Mouse (Mus musculus): ENCODE results near the gene Smndc1. TPM values are rescaled to one million over a fixed set of nuclear protein-coding genes. Genes with fewer than 3 reads are reported as not detected.

Gene Smndc1
- polyA plus RNA-seq, 1 experiment from 2014 or later, result 37.5 TPM

GRCm38 (mm10) chr19:53393646-53394045 is 3.3 kb upstream of the Smndc1 start:
- no peak overlapping the region for H3K9ac ChIP-seq
- H3K4me1 ChIP-seq, result peaks cover 12% of the 10 kb centered on the region
- H3K4me2 ChIP-seq, result no peak overlapping the region
- H3K27me3 ChIP-seq, result no peaks in the 10 kb centered on the region
- no peak overlapping the region for H3K27ac ChIP-seq
- ATAC-seq (ENCODE audit: insufficient number of reproducible peaks, low FRiP score, low TSS enrichment, low read depth), result no peak
- H3K36me3 ChIP-seq, result 0 out of 2 replicates have a peak, but pooled peaks cover 4% of the 10 kb centered on the region
- no peak overlapping the region for H3K4me3 ChIP-seq
- no peaks in the 10 kb centered on the region for H3K9me3 ChIP-seq

DNA sequence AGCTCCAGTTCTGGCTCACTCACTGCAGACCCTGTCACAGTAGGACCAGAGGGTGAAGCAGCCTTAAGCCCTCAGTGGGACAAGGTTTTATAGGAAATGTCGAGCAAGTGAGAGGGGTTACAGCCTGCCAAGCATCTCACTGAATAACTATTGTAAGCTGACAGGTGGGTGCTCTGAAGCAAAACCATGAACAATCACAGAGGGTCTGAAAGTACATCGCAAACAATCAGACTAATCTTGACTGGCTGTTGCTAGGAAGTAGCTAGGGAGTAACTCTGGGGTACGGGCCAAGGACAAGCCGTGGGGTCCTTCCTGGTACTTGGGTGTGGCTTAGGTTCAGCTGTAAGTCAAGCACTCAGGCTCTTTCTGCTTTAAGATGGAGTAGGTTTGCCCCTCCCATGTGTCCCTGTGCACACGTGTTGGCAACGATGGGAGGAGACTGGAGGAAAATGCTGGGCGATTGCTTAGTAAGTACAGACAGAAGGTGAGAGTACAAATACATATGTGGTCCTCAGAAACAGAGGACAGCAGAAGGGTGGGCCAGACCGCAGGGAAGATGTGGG is 2.5 kb upstream of the Smndc1 start:
- WGBS, result 70% methylated on average over 8 of the region's 8 CpGs
- no peak overlapping the region for H3K27ac ChIP-seq
- no peaks in the 10 kb centered on the region for H3K9me3 ChIP-seq
- no peak for ATAC-seq (ENCODE audit: insufficient number of reproducible peaks, low FRiP score, low TSS enrichment, low read depth)
- H3K9ac ChIP-seq, result no peak overlapping the region
- no peak overlapping the region for H3K4me2 ChIP-seq
- H3K4me3 ChIP-seq, result no peak overlapping the region
- H3K27me3 ChIP-seq, result no peaks in the 10 kb centered on the region
- H3K36me3 ChIP-seq, result peaks cover 9% of the 10 kb centered on the region
- peaks cover 12% of the 10 kb centered on the region for H3K4me1 ChIP-seq

- Histone ChIP-seq H3K4me1 (peaks cover 12% of the 10 kb centered on the region), H3K4me2 (peak overlapping the region; percentile 60), H3K27ac (no peak overlapping the region), H3K9ac (no peak overlapping the region), H3K27me3 (no peaks in the 10 kb centered on the region), H3K36me3 (peaks cover 20% of the 10 kb centered on the region), H3K9me3 (no peaks in the 10 kb centered on the region), H3K4me3 (peak overlapping the region; percentile 98; the same call in 1 of the 2 replicates)
- 82% methylated on average over 5 of the region's 5 CpGs for WGBS
- no peak for ATAC-seq (ENCODE audit: insufficient number of reproducible peaks, low FRiP score, low TSS enrichment, low read depth)
These were observed 1.4 kb upstream of the Smndc1 start for GRCm38 (mm10) chr19:53391787-53392186.

DNA sequence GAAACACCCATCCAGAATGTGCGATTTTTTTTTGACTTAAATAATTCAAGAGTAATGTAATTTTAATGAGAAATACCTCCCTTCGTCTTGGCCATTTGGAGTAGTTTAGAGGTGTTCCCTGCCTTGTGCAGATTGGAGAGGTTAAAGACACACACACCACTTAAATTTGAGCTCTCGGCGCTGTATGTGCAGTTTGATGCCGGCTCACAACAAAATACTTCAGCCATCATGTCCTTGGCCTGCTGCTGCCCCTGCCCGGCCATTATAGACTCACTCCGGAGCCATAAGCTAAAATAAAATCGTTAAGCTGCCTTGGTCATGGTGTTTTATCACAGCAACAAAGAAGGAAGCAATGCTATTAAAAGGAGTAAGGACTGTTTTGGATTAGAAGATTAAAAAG is 1.0 kb upstream of the Smndc1 start:
- no peak for ATAC-seq (ENCODE audit: insufficient number of reproducible peaks, low FRiP score, low TSS enrichment, low read depth)
- peaks cover 21% of the 10 kb centered on the region for H3K36me3 ChIP-seq
- peak overlapping the region; percentile 60 for H3K4me2 ChIP-seq
- H3K27ac ChIP-seq, result peak overlapping the region; percentile 92
- H3K4me1 ChIP-seq, result peaks cover 12% of the 10 kb centered on the region
- H3K9me3 ChIP-seq, result no peaks in the 10 kb centered on the region
- peak overlapping the region; percentile 87 for H3K9ac ChIP-seq
- peak overlapping the region; percentile 98 for H3K4me3 ChIP-seq
- 40% methylated on average over 8 of the region's 8 CpGs for whole genome bisulfite sequencing
- no peaks in the 10 kb centered on the region for H3K27me3 ChIP-seq

- H3K27ac ChIP-seq, result peak overlapping the region; percentile 99
- under 1% methylated on average over 57 of the region's 59 CpGs for whole genome bisulfite sequencing
- H3K4me1 ChIP-seq, result peaks cover 12% of the 10 kb centered on the region
- peak; percentile 84 for ATAC-seq (ENCODE audit: insufficient number of reproducible peaks, low FRiP score, low TSS enrichment, low read depth)
- H3K9ac ChIP-seq, result peak overlapping the region; percentile 98
- peaks cover 27% of the 10 kb centered on the region for H3K36me3 ChIP-seq
- H3K9me3 ChIP-seq, result no peaks in the 10 kb centered on the region
- peak overlapping the region; percentile 60 for H3K4me2 ChIP-seq
- H3K4me3 ChIP-seq, result peak overlapping the region; percentile 98
- H3K27me3 ChIP-seq, result no peaks in the 10 kb centered on the region
These were observed 437 bp downstream of the Smndc1 start for GRCm38 (mm10) chr19:53389851-53390431.

GRCm38 (mm10) chr19:53389417-53389816 is 961 bp downstream of the Smndc1 start:
- Histone ChIP-seq H3K4me2 (peak overlapping the region; percentile 60), H3K9ac (peak overlapping the region; percentile 98), H3K4me1 (peaks cover 12% of the 10 kb centered on the region), H3K27ac (peak overlapping the region; percentile 99), H3K9me3 (no peaks in the 10 kb centered on the region), H3K27me3 (no peaks in the 10 kb centered on the region), H3K4me3 (peak overlapping the region; percentile 98), H3K36me3 (peaks cover 28% of the 10 kb centered on the region)
- 11% methylated on average over 6 of the region's 6 CpGs for WGBS
- ATAC-seq (ENCODE audit: insufficient number of reproducible peaks, low FRiP score, low TSS enrichment, low read depth), result no peak

DNA sequence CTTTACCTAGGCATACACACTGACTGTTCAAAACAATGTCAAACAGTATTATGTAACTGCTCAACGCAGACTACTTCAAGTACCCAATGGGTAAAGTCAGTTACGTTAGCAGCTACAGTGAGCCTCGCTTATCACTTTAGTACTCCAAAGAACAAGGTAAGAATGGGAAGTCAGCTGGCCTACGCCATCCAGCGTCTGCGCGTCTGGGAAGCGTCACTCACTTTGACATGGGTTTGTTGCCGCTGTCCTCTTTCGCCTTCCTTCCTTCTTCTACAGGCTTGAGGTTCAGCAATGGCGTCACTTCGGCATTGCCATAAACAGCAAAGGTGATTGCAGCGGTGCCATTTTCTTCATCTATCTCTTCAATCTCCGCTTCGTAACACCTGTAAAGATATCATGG is 7.0 kb downstream of the Smndc1 start:
- H3K27ac ChIP-seq, result no peak overlapping the region
- WGBS, result 93% methylated on average over 15 of the region's 15 CpGs
- no peak overlapping the region for H3K9ac ChIP-seq
- H3K9me3 ChIP-seq, result no peaks in the 10 kb centered on the region
- 0 out of 2 replicates have a peak, but pooled peaks cover 3% of the 10 kb centered on the region for H3K4me1 ChIP-seq
- ATAC-seq (ENCODE audit: insufficient number of reproducible peaks, low FRiP score, low TSS enrichment, low read depth), result no peak
- no peak overlapping the region for H3K4me3 ChIP-seq
- H3K36me3 ChIP-seq, result peaks cover 62% of the 10 kb centered on the region
- no peaks in the 10 kb centered on the region for H3K27me3 ChIP-seq
- H3K4me2 ChIP-seq, result no peak overlapping the region

DNA sequence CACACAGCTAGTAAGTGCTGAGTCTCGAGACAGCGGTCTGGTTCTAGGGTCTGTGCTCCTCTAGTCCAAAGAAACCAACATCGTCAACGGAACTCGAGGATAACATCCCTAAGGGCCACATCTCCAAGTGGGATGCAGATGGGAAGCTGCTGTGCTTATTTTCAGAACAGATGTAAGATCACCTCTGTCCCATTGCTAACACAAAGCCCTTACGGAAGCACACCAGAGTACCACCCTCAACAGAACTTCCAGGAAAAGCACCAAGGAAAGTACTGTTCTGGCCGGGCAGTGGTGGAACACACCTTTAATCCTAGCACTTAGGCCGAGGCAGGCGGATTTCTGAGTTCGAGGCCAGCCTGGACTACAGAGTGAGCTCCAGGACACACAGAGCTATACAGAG is 12.0 kb downstream of the Smndc1 start:
- no peak overlapping the region for H3K27ac ChIP-seq
- no peak overlapping the region for H3K4me2 ChIP-seq
- H3K4me3 ChIP-seq, result no peak overlapping the region
- H3K9me3 ChIP-seq, result no peaks in the 10 kb centered on the region
- 92% methylated on average over 10 of the region's 10 CpGs for WGBS
- H3K4me1 ChIP-seq, result 0 out of 2 replicates have a peak, but pooled peaks cover 3% of the 10 kb centered on the region
- H3K36me3 ChIP-seq, result peaks cover 49% of the 10 kb centered on the region
- H3K9ac ChIP-seq, result no peak overlapping the region
- H3K27me3 ChIP-seq, result no peaks in the 10 kb centered on the region
- no peak for ATAC-seq (ENCODE audit: insufficient number of reproducible peaks, low FRiP score, low TSS enrichment, low read depth)

DNA sequence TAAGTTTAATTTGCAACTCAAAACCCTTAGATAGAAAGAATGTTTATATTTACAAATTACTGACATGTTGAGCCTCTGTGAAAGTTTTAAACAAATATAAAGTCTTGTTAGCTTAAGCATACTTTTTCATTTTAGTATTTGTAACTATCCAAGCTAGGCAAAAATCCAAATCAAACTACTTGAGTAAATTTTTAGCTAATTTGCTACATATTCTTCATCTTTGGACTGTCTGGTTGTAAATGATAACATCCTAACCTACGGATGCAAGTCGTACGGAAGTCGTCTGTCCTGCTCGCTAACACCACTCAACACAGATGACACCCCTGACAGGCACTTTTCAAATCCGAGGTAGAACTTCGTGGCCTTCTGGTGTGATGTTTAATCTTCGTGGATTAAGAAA is 12.7 kb downstream of the Smndc1 start:
- 83% methylated on average over 8 of the region's 8 CpGs for WGBS
- Histone ChIP-seq H3K4me3 (no peak overlapping the region), H3K27ac (no peak overlapping the region), H3K4me2 (no peak overlapping the region), H3K27me3 (no peaks in the 10 kb centered on the region), H3K36me3 (peaks cover 45% of the 10 kb centered on the region), H3K9me3 (no peaks in the 10 kb centered on the region), H3K4me1 (0 out of 2 replicates have a peak, but pooled peaks cover 3% of the 10 kb centered on the region), H3K9ac (no peak overlapping the region)
- ATAC-seq (ENCODE audit: insufficient number of reproducible peaks, low FRiP score, low TSS enrichment, low read depth), result no peak

DNA sequence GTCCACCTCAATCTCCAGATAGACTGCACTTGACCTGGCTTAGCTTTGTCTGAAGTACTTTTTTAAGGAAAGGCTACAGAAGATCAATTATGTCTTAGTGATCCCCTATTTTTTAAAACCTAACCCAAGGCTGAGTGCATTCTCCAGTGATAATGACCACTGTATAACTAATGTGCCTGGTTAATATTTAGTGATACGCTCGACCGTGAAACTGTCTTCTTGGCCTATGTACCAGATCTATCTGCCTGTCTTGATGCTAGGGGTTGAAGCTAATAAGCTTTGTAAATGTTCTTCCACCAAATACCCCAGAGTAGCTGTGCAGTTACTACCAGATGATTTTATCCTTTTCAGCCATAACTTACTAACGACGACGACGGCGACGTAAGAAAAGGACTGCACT is 14.6 kb downstream of the Smndc1 start:
- Histone ChIP-seq H3K27me3 (no peaks in the 10 kb centered on the region), H3K4me3 (no peak overlapping the region), H3K9ac (no peak overlapping the region), H3K9me3 (no peaks in the 10 kb centered on the region), H3K36me3 (peaks cover 45% of the 10 kb centered on the region), H3K4me1 (0 out of 2 replicates have a peak, but pooled peaks cover 3% of the 10 kb centered on the region), H3K27ac (no peak overlapping the region), H3K4me2 (no peak overlapping the region)
- WGBS, result 91% methylated on average over 9 of the region's 9 CpGs
- ATAC-seq (ENCODE audit: insufficient number of reproducible peaks, low FRiP score, low TSS enrichment, low read depth), result no peak

DNA sequence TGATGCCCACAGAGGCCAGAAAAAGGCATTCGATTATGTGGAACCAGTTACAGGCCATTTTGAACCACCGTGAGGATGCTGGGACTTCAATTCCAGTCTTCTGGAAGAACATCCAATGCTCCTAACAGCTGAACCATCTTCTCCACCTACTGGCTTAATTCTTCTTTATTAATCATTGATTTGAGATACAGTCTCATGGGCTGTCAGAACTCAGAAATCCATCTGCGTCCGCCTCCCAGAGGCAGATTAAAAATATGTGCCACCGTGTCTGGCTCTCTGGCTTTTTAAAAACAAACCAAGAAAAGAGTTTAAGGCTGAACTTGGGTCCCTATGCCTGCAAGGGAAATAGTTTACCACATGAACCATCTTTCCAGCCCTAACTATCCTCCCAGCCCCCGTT is 15.1 kb downstream of the Smndc1 start:
- no peak for ATAC-seq (ENCODE audit: insufficient number of reproducible peaks, low FRiP score, low TSS enrichment, low read depth)
- WGBS, result 88% methylated on average over 6 of the region's 6 CpGs
- Histone ChIP-seq H3K4me3 (no peak overlapping the region), H3K9me3 (no peaks in the 10 kb centered on the region), H3K9ac (no peak overlapping the region), H3K4me1 (peaks cover 6% of the 10 kb centered on the region; the same call in 1 of the 2 replicates), H3K36me3 (peaks cover 44% of the 10 kb centered on the region), H3K27ac (no peak overlapping the region), H3K4me2 (no peak overlapping the region), H3K27me3 (no peaks in the 10 kb centered on the region)

DNA sequence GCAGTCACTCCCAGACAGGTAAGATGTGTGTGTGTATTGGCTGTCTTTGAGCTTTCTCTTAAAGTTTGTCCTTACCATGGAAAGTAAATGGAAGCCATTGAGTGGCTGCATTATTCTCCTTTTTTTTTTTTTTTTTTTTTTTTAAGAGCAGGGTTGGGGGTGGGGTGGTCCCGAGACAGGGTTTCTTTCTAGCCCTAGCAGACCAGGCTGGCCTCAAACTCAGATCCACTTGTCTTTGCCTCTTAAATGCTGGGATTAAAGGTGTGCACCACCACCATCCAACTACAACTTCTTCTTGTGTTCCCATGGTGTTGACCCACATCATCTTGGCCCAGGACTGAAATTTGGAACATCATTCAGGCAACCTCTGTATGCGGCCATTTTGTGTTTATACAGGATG is 16.8 kb downstream of the Smndc1 start:
- Histone ChIP-seq H3K27ac (no peak overlapping the region), H3K9me3 (no peaks in the 10 kb centered on the region), H3K4me1 (peaks cover 20% of the 10 kb centered on the region), H3K4me2 (no peak overlapping the region), H3K4me3 (no peak overlapping the region), H3K36me3 (peaks cover 35% of the 10 kb centered on the region), H3K9ac (no peak overlapping the region), H3K27me3 (no peaks in the 10 kb centered on the region)
- ATAC-seq (ENCODE audit: insufficient number of reproducible peaks, low FRiP score, low TSS enrichment, low read depth), result no peak
- WGBS, result 86% methylated on average over 2 of the region's 2 CpGs

All from limb, embryonic 15.5 days (tissue).